Mouse (Mus musculus) forebrain, embryonic 11.5 days (tissue): Measurements from ENCODE around the gene Gtf2f1. TPM values are rescaled to one million over a fixed set of nuclear protein-coding genes. Genes with fewer than 3 reads are reported as not detected.

Experiments used
- ATAC-seq: fragments of 200-750 bp; cut with Nextera tagmentation; replicated peaks from 2 replicates; pipeline ENCODE4 v1.8.0; 2017; ENCODE audit warnings: moderate TSS enrichment; ENCODE audit not compliant: low FRiP score
- DNase-seq: peaks from one replicate; pipeline ENCODE4 v3.0.0-alpha.2; 2017; ENCODE audit warnings: low spot score
- H3K27ac ChIP-seq: fragments of 300-500 bp; sonication (generic); 2 replicates; pipeline ENCODE4 v1.5.1; 2014; ENCODE audit warnings: low read depth, low read length
- H3K27me3 ChIP-seq: fragments of 300-500 bp; sonication (generic); 2 replicates; pipeline ENCODE4 v1.6.1; 2014; ENCODE audit warnings: mild to moderate bottlenecking, low read length, mixed read lengths; ENCODE audit not compliant: control insufficient read depth, insufficient read depth
- H3K36me3 ChIP-seq: fragments of 300-500 bp; sonication (generic); 2 replicates; pipeline ENCODE4 v1.6.1; 2014; ENCODE audit warnings: mild to moderate bottlenecking, low read length, moderate library complexity, mixed read lengths; ENCODE audit not compliant: control insufficient read depth, insufficient read depth
- H3K4me1 ChIP-seq: fragments of 300-500 bp; sonication (generic); replicated peaks from 2 replicates; pipeline ENCODE4 v1.6.1; 2014; ENCODE audit warnings: low read length, mixed read lengths; ENCODE audit not compliant: control insufficient read depth, insufficient read depth
- H3K4me2 ChIP-seq: fragments of 300-500 bp; sonication (generic); 2 replicates; pipeline ENCODE4 v1.6.1; 2014; ENCODE audit warnings: low read depth, mild to moderate bottlenecking, low read length, moderate library complexity, mixed read lengths; ENCODE audit not compliant: severe bottlenecking
- H3K4me3 ChIP-seq: fragments of 300-500 bp; sonication (generic); 2 replicates; pipeline ENCODE4 v1.5.1; 2014; ENCODE audit warnings: low read depth, low read length
- H3K9ac ChIP-seq: fragments of 300-500 bp; sonication (generic); 2 replicates; pipeline ENCODE4 v1.6.1; 2014; ENCODE audit warnings: low read length
- H3K9me3 ChIP-seq: fragments of 300-500 bp; sonication (generic); 2 replicates; pipeline ENCODE4 v1.6.1; 2016; ENCODE audit warnings: low read length, mixed read lengths; ENCODE audit not compliant: control insufficient read depth
- WGBS: fragments of 180-500 bp; shearing (Covaris S2); extraction: QIAGEN DNeasy Blood & Tissue Kit; methylation state at CpG from one replicate; pipeline ENCODE4 v1.1.7; 2014; 5-methylcytosine and 5-hydroxymethylcytosine counted together
- polyA plus RNA-seq: library from polyadenylated mRNA; unstranded; fragments of >200 nt; fragmentation: Nextera tagmentation; extraction: Ambion mirVana; gene quantifications from 2 replicates; pipeline ENCODE4 v1.2.1, GENCODE M21; 2014

Gtf2f1 gene
- polyA plus RNA-seq, 1 experiment from 2014 or later, result 77.3 TPM

DNA sequence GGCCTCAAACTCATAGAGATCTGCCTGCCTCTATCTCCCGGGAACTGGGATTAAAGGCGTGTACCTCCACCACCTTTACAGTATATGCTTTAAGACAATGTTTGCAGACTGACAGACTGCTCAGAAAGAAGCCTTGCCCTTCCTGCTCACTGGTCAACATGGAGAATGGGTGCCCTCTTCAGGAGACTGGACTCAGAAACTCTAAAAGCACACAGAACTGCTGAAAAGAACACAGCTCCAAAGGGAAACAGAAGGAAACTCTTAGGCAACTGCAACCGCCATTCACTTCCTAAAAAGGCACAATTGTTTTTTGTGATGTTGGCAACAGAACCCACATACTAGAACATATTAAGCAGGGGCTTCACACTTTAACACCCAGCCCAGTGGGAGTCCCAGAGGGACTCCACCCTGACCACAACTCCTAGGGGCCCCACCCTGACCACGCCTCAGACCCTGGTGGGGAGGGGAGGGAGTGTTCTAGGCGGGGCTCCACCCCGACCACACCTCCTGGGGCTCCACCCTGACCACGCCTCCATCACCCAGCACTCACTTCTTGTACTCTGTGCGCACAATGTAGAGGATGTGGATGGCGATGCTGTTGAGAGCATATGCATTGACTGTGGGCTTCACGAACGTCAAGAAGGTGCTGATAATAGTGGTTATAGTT lies 53.2 kb downstream of the Gtf2f1 start:
- no peak overlapping the region for H3K4me3 ChIP-seq
- WGBS, result 39% methylated on average over 11 of the region's 11 CpGs
- ATAC-seq (no peak), DNase-seq (peak; percentile 53)
- no peak overlapping the region for H3K27ac ChIP-seq
- no peaks in the 10 kb centered on the region for H3K4me1 ChIP-seq
- no peaks in the 10 kb centered on the region for H3K9me3 ChIP-seq
- H3K4me2 ChIP-seq, result no peak overlapping the region
- H3K36me3 ChIP-seq, result no peaks in the 10 kb centered on the region
- H3K9ac ChIP-seq, result no peak overlapping the region
- no peaks in the 10 kb centered on the region for H3K27me3 ChIP-seq

DNA sequence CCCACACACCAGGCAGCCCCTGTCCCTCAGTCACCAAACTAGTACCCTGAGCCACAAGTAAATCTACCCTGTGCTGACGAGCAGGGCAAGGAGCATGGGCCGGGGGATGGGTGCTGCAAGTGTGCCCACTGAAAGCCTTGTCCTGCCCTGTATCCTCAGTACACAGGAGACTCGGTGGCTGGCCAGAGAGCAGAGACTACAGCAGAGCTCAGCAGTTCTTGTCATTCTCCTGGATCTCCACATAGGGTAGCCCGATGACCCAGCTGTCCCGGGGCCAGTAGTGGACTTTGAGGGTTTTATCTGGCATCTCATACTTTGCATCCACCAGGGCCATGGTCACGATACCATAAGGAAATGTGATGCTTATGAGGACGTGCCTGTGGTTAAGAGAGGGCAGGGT lies 56.2 kb downstream of the Gtf2f1 start:
- H3K27me3 ChIP-seq, result no peaks in the 10 kb centered on the region
- no peaks in the 10 kb centered on the region for H3K4me1 ChIP-seq
- peak; percentile 33 for DNase-seq
- no peak overlapping the region for H3K4me3 ChIP-seq
- H3K4me2 ChIP-seq, result no peak overlapping the region
- WGBS, result 85% methylated on average over 7 of the region's 7 CpGs
- H3K9me3 ChIP-seq, result no peaks in the 10 kb centered on the region
- no peaks in the 10 kb centered on the region for H3K36me3 ChIP-seq
- H3K9ac ChIP-seq, result no peak overlapping the region
- no peak overlapping the region for H3K27ac ChIP-seq
- ATAC-seq, result no peak

Other genes with a start within 250 kb of the Gtf2f1 start
- 40.4 and 43.1 TPM in 2 replicates for gene Dus3l, start 246.5 kb downstream of the Gtf2f1 start, polyA plus RNA-seq
- gene Prr22, start 241.0 kb downstream of the Gtf2f1 start, polyA plus RNA-seq, result 1.3 and 1.8 TPM in 2 replicates
- gene Rfx2, start 180.3 kb downstream of the Gtf2f1 start, polyA plus RNA-seq, result 10.9 and 11.1 TPM in 2 replicates
- not detected in 2 replicates for gene Acsbg2, start 136.8 kb downstream of the Gtf2f1 start, polyA plus RNA-seq
- 0.53 and 0.57 TPM in 2 replicates for gene 1700061G19Rik, start 135.8 kb downstream of the Gtf2f1 start, polyA plus RNA-seq
- 56.7 and 57.2 TPM in 2 replicates for gene Mllt1, start 75.9 kb downstream of the Gtf2f1 start, polyA plus RNA-seq
- not detected in 2 replicates for gene Acer1, start 29.2 kb downstream of the Gtf2f1 start, polyA plus RNA-seq
- gene Clpp, start 21.0 kb downstream of the Gtf2f1 start, polyA plus RNA-seq, result 151 and 166 TPM in 2 replicates
- 29.3 and 34.8 TPM in 2 replicates for gene Alkbh7, start 13.9 kb downstream of the Gtf2f1 start, polyA plus RNA-seq
- 0.76 TPM in 1 of 2 replicates, not detected in the other for gene Pspn, start 11.3 kb downstream of the Gtf2f1 start, polyA plus RNA-seq
- 0.27 and 0.39 TPM in 2 replicates for gene Gm17949, start 181 bp upstream of the Gtf2f1 start, polyA plus RNA-seq
- 62.9 and 67.6 TPM in 2 replicates for gene Khsrp, start 20.2 kb upstream of the Gtf2f1 start, polyA plus RNA-seq
- not detected in 2 replicates for gene Slc25a41, start 30.4 kb upstream of the Gtf2f1 start, polyA plus RNA-seq
- gene Crb3, start 47.8 kb upstream of the Gtf2f1 start, polyA plus RNA-seq, result 1.5 and 1.9 TPM in 2 replicates
- gene Slc25a23, start 48.6 kb upstream of the Gtf2f1 start, polyA plus RNA-seq, result 19.9 and 21.5 TPM in 2 replicates
- 4.6 and 5.7 TPM in 2 replicates for gene Dennd1c, start 67.2 kb upstream of the Gtf2f1 start, polyA plus RNA-seq
- gene Tubb4a, start 76.5 kb upstream of the Gtf2f1 start, polyA plus RNA-seq, result 81.6 and 99.7 TPM in 2 replicates
- 10.9 and 12.9 TPM in 2 replicates for gene Tnfsf9, start 94.0 kb upstream of the Gtf2f1 start, polyA plus RNA-seq
- not detected in 2 replicates for gene Cd70, start 138.5 kb upstream of the Gtf2f1 start, polyA plus RNA-seq
- 0.13 and 0.19 TPM in 2 replicates for gene Tnfsf14, start 182.9 kb upstream of the Gtf2f1 start, polyA plus RNA-seq
- not detected in 2 replicates for gene C3, start 216.8 kb upstream of the Gtf2f1 start, polyA plus RNA-seq
- 22.3 and 22.8 TPM in 2 replicates for gene Gpr108, start 237.2 kb upstream of the Gtf2f1 start, polyA plus RNA-seq
- gene Trip10, start 238.2 kb upstream of the Gtf2f1 start, polyA plus RNA-seq, result 31.1 and 32.5 TPM in 2 replicates